Mouse (Mus musculus): ENCODE data around the gene Ovgp1.

Gene Ovgp1

DNA sequence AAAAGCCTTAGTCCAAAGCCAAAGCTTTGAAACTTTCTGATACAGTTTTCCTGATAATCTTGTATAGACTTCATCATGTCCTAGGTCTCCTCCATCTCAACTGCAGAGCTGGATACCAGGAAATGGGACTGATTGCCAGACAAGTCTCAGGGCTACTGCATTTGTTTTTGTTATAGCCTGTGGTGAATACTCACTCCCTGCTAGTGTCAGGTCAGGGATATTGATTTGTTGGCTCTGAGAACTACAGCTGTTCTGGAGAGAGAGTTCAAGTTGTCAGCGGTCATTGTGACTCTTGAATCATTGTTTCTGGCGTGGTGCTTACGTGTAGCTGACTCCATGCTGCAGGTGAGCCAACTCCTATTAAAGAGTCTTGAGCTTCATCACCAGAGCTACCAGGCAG lies at the start of gene Ovgp1:
TSS of gene Ovgp1 (plus strand) at position 301 of the 400 bp plus-strand sequence.
- no peak for DNase-seq (ENCODE audit: low read depth, low spot score)

GRCm38 (mm10) chr3:105924616-105925015 lies 48.9 kb upstream of the Ovgp1 start:
- no peak for DNase-seq (ENCODE audit: low read depth, low spot score)

GRCm38 (mm10) chr3:105927561-105928194 lies 45.8 kb upstream of the Ovgp1 start:
- DNase-seq (ENCODE audit: low read depth, low spot score) = no peak

GRCm38 (mm10) chr3:105928195-105928569 lies 45.3 kb upstream of the Ovgp1 start:
- DNase-seq (ENCODE audit: low read depth, low spot score) = no peak

GRCm38 (mm10) chr3:105928781-105929180 lies 44.7 kb upstream of the Ovgp1 start:
- DNase-seq (ENCODE audit: low read depth, low spot score) = peak; percentile 72

GRCm38 (mm10) chr3:105929821-105930220 lies 43.7 kb upstream of the Ovgp1 start:
- peak; percentile 34 for DNase-seq (ENCODE audit: low read depth, low spot score)

GRCm38 (mm10) chr3:105931095-105931494 lies 42.4 kb upstream of the Ovgp1 start:
- no peak for DNase-seq (ENCODE audit: low read depth, low spot score)

DNA sequence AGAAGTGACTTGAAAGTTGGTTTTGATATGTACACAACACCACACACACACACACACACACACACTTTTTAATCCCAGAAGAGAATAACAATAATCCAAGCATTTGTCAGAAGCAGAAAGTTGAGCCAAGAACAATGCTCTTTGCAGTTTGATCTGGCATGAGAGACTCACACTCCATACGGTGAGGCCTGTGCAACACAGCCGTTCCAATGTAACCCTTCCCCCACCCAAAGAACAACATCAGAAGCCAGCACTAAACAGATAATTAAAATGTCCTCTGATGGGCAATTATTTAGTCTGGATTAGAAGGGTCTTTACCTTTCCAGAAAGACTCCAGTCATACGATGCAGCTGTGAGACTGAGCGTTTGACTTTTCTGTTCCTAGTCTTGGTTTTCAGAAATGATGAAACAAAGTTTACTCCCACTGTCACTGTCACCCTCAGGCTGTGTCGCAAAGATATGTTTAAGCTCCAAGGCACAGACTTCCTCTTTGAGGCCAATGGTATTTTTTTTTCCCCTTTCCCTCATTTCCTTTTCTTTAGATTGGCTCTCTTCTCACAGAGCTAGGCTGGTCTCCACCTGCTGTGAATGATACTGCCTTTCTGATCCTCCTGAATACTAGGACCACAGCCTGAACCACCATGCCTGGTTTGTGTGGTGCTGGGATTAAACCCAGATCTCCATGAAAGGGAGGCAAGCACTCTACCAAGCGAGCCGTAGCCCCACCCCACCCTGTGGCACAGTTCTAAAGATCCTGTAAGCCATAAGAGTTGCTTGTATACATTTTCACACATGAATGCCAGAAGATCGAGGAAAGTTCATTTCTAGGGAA lies 41.1 kb upstream of the Ovgp1 start, which contains the start of gene I830077J02Rik:
TSS of gene I830077J02Rik (minus strand) at position 425 of the 832 bp plus-strand sequence.
- DNase-seq (ENCODE audit: low read depth, low spot score) = no peak

GRCm38 (mm10) chr3:105933926-105934325 lies 39.6 kb upstream of the Ovgp1 start:
- no peak for DNase-seq (ENCODE audit: low read depth, low spot score)

DNA sequence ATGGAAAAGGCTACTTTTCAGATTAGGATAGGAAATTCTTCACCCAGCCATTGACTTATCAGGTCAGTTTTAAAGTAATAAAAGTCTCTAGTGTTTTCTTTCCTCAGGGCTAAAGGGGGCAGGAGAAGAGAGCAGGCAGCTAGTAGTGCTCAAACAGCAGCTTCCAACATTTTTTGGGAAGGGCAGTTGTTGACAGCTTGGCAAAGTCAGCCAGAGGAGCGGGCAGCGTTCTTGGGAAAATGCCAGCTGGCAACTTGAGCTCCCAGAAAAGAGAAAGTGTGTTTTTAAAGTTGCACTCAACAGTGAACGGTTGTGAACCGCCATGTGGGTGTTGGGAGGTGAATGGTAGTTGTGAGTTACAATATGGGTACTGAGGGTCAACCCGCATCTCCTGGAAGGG lies 38.5 kb upstream of the Ovgp1 start:
- DNase-seq (ENCODE audit: low read depth, low spot score) = no peak

DNA sequence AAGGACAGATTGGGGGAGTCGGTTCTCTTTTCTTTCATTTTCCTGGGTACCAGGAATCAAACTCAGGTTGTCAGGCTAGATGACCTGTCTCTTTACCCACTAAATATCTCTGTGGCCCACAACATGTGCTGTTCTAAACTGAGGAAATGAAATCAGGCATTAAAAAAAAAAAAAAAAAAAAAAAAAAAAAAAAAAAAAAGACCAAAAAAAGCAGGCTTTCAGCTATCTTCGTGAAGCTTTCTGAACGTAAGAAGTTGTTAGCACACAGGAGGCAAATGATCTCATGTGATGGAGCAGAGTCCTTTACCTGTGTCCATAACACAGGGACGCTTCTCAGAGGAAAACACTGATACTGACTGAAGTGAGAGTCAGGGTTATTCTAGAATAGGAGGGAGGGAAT lies 37.4 kb upstream of the Ovgp1 start:
- no peak for DNase-seq (ENCODE audit: low read depth, low spot score)

GRCm38 (mm10) chr3:105951348-105951747 lies 22.2 kb upstream of the Ovgp1 start:
- no peak for DNase-seq (ENCODE audit: low read depth, low spot score)

DNA sequence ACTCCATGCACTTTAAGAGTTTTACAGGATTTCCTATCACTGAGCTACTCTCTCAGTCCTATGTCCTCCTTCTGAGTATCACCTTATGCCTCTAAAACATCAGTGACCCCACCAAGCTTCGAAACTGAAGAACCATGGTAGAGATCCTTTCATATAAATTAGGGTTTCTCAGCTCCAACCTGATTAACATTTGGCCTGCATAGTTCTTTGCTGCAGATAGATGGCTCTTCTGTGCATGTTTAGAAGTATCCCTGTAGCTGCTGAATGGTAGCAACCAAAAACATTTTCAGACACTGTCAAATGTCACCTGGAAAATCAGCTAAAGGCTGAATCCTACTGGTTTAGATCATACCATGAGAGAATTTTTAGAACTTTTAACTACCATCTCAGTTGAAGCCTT lies 16.3 kb upstream of the Ovgp1 start:
- DNase-seq (ENCODE audit: low read depth, low spot score) = no peak

DNA sequence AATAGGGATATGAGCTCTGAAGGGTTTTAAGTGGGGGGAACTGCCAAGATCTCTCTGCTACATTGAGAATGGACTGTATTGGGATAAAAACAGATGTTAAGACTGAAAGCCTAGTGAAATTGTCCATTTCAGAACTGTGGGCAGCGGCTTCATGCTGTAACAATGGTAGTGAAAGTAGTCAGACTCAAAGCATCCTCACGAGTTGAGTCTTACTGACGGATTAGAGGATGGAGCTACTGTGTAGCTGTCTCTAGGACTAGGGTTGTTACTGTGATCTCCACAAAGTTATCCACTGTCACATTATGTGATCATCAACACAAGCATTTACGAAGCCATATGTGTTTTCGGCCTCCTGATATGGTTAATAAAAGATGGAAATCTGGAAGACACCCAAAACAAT lies 15.3 kb upstream of the Ovgp1 start:
- peak; percentile 18 for DNase-seq (ENCODE audit: low read depth, low spot score)

DNA sequence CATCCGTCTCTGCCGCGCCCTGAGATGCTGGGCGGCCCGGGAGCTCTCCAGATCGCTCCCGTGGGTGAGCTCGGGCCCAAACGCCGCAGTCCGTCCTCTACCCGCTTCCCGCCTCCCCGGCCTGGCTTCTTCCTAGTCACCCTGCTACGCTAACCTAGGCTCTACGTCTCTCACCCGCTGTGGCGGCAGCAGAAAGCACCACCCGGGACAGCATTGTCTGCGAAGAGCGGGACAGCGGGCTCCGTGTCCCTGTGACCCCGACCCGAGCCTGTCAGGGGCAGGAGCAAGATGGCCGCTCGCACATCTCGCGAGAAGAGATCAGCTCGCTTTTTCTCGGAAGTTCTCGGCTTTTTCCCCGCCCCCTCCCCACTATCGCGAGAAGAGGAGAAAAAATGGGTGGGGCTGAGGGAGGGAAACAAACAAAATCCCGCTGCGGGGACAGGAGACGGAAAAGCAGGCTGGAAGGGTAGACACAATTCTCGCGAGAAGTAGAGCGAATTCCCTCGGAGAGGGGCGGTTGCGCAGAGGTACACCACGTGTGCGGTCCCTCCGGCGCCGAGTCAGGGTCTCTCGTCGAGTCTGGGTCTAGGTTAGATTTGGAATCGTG lies 14.4 kb upstream of the Ovgp1 start, which contains the start of gene Wdr77:
TSS of gene Wdr77 (plus strand) at position 396 of the 607 bp plus-strand sequence.
- peak; percentile 99 for DNase-seq (ENCODE audit: low read depth, low spot score)

- DNase-seq (ENCODE audit: low read depth, low spot score) = peak; percentile 82
These were observed 13.9 kb upstream of the Ovgp1 start for GRCm38 (mm10) chr3:105959585-105959984.

- no peak for DNase-seq (ENCODE audit: low read depth, low spot score)
These were observed 13.5 kb upstream of the Ovgp1 start, which contains the start of gene Atp5f1 for GRCm38 (mm10) chr3:105959999-105960398. Gene Atp5f1 (minus strand): TSS chr3:105960099.

DNA sequence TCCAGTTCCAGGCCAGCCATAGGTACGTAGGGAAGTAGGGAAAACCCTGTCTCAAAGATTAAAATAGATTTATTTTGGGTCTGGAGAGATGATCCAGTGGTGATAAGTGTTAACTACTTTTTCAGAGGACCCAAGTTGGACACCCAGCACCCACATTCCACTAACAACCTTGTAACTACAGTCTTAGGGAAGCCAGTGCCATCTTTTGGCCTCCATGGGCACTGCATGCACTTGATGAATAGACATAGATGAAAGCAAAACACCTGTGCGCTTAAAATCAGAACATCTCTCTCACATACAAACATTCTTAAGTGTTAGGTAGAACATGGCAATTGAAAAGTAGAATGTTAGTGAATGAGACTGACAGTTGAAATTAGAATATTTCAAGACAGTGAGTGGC lies 12.8 kb upstream of the Ovgp1 start:
- DNase-seq (ENCODE audit: low read depth, low spot score) = peak; percentile 67

GRCm38 (mm10) chr3:105971831-105972446 lies 1.6 kb upstream of the Ovgp1 start:
- DNase-seq (ENCODE audit: low read depth, low spot score) = peak; percentile 18

- DNase-seq (ENCODE audit: low read depth, low spot score) = no peak
These were observed 663 bp downstream of the Ovgp1 start for GRCm38 (mm10) chr3:105974174-105974573.

- peak; percentile 78 for DNase-seq (ENCODE audit: low read depth, low spot score)
These were observed 16.1 kb downstream of the Ovgp1 start for GRCm38 (mm10) chr3:105989611-105990010.
